Mouse (Mus musculus) limb, embryonic 10.5 days (tissue): ENCODE results near the gene Ufd1. TPM values are rescaled to one million over a fixed set of nuclear protein-coding genes. Genes with fewer than 3 reads are reported as not detected.

Source experiments
- DNase-seq: peaks from one replicate; pipeline ENCODE4 v3.0.0-alpha.2; 2017; ENCODE audit warnings: low spot score
- H3K27ac ChIP-seq: fragments of 300-500 bp; sonication (generic); 2 replicates; pipeline ENCODE4 v1.5.1; 2016; ENCODE audit warnings: mild to moderate bottlenecking
- H3K27me3 ChIP-seq: fragments of 300-500 bp; sonication (generic); 2 replicates; pipeline ENCODE4 v1.6.1; 2016; ENCODE audit warnings: low read depth, mild to moderate bottlenecking; ENCODE audit not compliant: poor library complexity, severe bottlenecking
- H3K36me3 ChIP-seq: fragments of 300-500 bp; sonication (generic); 2 replicates; pipeline ENCODE4 v1.6.1; 2016; ENCODE audit warnings: mild to moderate bottlenecking, moderate library complexity
- H3K4me1 ChIP-seq: fragments of 300-500 bp; sonication (generic); 2 replicates; pipeline ENCODE4 v1.6.1; 2016
- H3K4me3 ChIP-seq: fragments of 300-500 bp; sonication (generic); 2 replicates; pipeline ENCODE4 v1.5.1; 2016; ENCODE audit warnings: mild to moderate bottlenecking, moderate library complexity
- H3K9me3 ChIP-seq: fragments of 300-500 bp; sonication (generic); replicated peaks from 2 replicates; pipeline ENCODE4 v1.6.1; 2016; ENCODE audit warnings: mild to moderate bottlenecking
- WGBS: fragments of 180-500 bp; shearing (Covaris S2); methylation state at CpG from one replicate; pipeline ENCODE4 v1.1.7; 2016; 5-methylcytosine and 5-hydroxymethylcytosine counted together
- polyA plus RNA-seq: library from polyadenylated mRNA; unstranded; fragments of >200 nt; fragmentation: Nextera tagmentation; extraction: Ambion mirVana; gene quantifications from 2 replicates; pipeline ENCODE4 v1.2.1, GENCODE M21; 2016

Gene Ufd1
- polyA plus RNA-seq, 1 experiment from 2014 or later: 118 TPM

DNA sequence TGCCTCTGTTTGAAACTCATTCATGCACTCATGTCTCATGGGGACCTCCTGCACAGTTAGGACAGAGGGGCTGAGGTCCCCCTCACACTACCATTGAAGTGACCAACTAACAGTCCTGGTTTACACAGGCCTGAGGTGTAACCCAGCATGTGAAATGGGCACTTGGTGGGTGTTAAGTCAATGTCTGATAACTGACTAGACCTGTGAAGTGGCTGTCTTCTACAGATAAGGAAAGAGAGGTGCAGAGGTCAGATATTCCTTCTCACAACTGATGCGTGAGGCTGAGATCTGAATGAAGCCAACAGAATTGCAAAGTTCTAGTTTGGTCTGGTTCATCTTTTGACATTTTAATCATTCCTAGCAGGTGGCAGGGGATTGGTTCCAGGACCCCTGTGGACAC, 26.1 kb upstream of the Ufd1 start:
- DNase-seq: no peak
- WGBS: 90% methylated on average over 1 of the region's 1 CpGs
- peaks cover 96% of the 10 kb centered on the region for H3K36me3 ChIP-seq
- no peaks in the 10 kb centered on the region for H3K9me3 ChIP-seq
- no peak overlapping the region for H3K27ac ChIP-seq
- H3K4me1 ChIP-seq: no peaks in the 10 kb centered on the region
- H3K4me3 ChIP-seq: no peak overlapping the region
- H3K27me3 ChIP-seq: no peaks in the 10 kb centered on the region

- H3K4me1 ChIP-seq: no peaks in the 10 kb centered on the region
- H3K9me3 ChIP-seq: no peaks in the 10 kb centered on the region
- no peak overlapping the region for H3K27ac ChIP-seq
- H3K36me3 ChIP-seq: peaks cover 96% of the 10 kb centered on the region
- no peak overlapping the region for H3K4me3 ChIP-seq
- H3K27me3 ChIP-seq: no peaks in the 10 kb centered on the region
- no peak for DNase-seq
- 96% methylated on average over 10 of the region's 10 CpGs for WGBS
Observed at GRCm38 (mm10) chr16:18786652-18787051, 24.9 kb upstream of the Ufd1 start.

GRCm38 (mm10) chr16:18788627-18789406, 22.8 kb upstream of the Ufd1 start:
- no peak overlapping the region for H3K4me3 ChIP-seq
- H3K27ac ChIP-seq: no peak overlapping the region
- no peaks in the 10 kb centered on the region for H3K27me3 ChIP-seq
- no peak for DNase-seq
- H3K4me1 ChIP-seq: no peaks in the 10 kb centered on the region
- peaks cover 97% of the 10 kb centered on the region for H3K36me3 ChIP-seq
- H3K9me3 ChIP-seq: no peaks in the 10 kb centered on the region
- WGBS: 92% methylated on average over 10 of the region's 10 CpGs

GRCm38 (mm10) chr16:18795223-18795899, 16.2 kb upstream of the Ufd1 start:
- DNase-seq: no peak
- Histone ChIP-seq H3K36me3 (peaks cover 99% of the 10 kb centered on the region), H3K9me3 (no peaks in the 10 kb centered on the region), H3K4me1 (no peaks in the 10 kb centered on the region), H3K27ac (no peak overlapping the region), H3K4me3 (no peak overlapping the region), H3K27me3 (no peaks in the 10 kb centered on the region)
- 94% methylated on average over 11 of the region's 11 CpGs for WGBS

DNA sequence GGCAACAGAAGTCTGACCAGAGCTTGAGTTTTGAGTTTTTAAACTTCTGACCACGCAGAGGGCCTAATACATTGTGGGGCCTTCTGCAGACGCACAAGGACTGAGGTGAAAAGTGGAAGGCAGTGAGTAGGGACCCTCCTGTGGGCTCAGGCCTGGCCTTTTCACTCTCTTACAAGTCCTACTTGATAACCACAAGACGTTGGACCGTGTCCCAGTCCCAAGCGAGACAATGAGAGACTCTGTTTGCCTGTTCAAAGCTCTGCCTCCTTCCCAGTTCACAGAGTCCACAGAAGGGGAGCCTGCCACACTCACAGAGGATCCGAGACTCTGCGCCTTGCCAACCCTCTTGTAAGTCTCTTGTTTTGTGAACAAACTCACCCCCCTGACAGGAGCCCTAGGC, 14.9 kb upstream of the Ufd1 start:
- Histone ChIP-seq H3K27ac (no peak overlapping the region), H3K36me3 (peaks cover 99% of the 10 kb centered on the region), H3K9me3 (no peaks in the 10 kb centered on the region), H3K4me3 (no peak overlapping the region), H3K27me3 (no peaks in the 10 kb centered on the region), H3K4me1 (no peaks in the 10 kb centered on the region)
- whole genome bisulfite sequencing: 91% methylated on average over 7 of the region's 7 CpGs
- DNase-seq: no peak

- H3K27me3 ChIP-seq: no peaks in the 10 kb centered on the region
- H3K9me3 ChIP-seq: no peaks in the 10 kb centered on the region
- 87% methylated on average over 5 of the region's 5 CpGs for WGBS
- H3K27ac ChIP-seq: no peak overlapping the region
- peaks cover 93% of the 10 kb centered on the region for H3K36me3 ChIP-seq
- no peaks in the 10 kb centered on the region for H3K4me1 ChIP-seq
- no peak overlapping the region for H3K4me3 ChIP-seq
- no peak for DNase-seq
Observed at GRCm38 (mm10) chr16:18798151-18798550, 13.4 kb upstream of the Ufd1 start.

GRCm38 (mm10) chr16:18798841-18799240, 12.7 kb upstream of the Ufd1 start:
- WGBS: 89% methylated on average over 2 of the region's 2 CpGs
- Histone ChIP-seq H3K4me3 (no peak overlapping the region), H3K36me3 (peaks cover 91% of the 10 kb centered on the region), H3K27ac (no peak overlapping the region), H3K4me1 (no peaks in the 10 kb centered on the region), H3K9me3 (no peaks in the 10 kb centered on the region), H3K27me3 (no peaks in the 10 kb centered on the region)
- no peak for DNase-seq

GRCm38 (mm10) chr16:18805746-18806145, 5.8 kb upstream of the Ufd1 start:
- 96% methylated on average over 2 of the region's 2 CpGs for WGBS
- peaks cover 86% of the 10 kb centered on the region for H3K36me3 ChIP-seq
- no peak overlapping the region for H3K4me3 ChIP-seq
- H3K4me1 ChIP-seq: peaks cover 6% of the 10 kb centered on the region
- H3K27ac ChIP-seq: no peak overlapping the region
- DNase-seq: no peak
- H3K9me3 ChIP-seq: no peaks in the 10 kb centered on the region
- no peaks in the 10 kb centered on the region for H3K27me3 ChIP-seq

DNA sequence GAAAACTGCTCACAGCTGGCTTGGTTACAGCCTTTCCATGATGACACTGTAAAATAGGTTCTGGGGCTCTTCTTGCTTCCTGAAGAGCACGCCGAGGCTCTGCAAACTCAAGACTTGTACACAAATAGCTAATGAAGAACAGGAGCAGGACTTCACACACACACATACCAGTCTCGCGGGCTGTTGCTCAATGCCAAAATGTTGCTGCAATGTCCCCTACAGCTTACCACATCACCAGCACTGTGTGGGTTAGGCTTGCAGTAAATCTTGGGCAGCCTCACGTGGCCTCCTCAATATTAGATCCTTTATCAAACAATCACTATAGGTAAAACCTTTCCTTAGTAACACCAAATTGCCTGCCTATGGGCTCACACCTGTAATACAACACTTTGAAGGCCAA, 2.6 kb upstream of the Ufd1 start:
- Histone ChIP-seq H3K9me3 (no peaks in the 10 kb centered on the region), H3K4me3 (no peak overlapping the region), H3K27ac (no peak overlapping the region), H3K4me1 (peaks cover 19% of the 10 kb centered on the region), H3K27me3 (no peaks in the 10 kb centered on the region), H3K36me3 (peaks cover 63% of the 10 kb centered on the region)
- DNase-seq: no peak
- 96% methylated on average over 5 of the region's 5 CpGs for WGBS

DNA sequence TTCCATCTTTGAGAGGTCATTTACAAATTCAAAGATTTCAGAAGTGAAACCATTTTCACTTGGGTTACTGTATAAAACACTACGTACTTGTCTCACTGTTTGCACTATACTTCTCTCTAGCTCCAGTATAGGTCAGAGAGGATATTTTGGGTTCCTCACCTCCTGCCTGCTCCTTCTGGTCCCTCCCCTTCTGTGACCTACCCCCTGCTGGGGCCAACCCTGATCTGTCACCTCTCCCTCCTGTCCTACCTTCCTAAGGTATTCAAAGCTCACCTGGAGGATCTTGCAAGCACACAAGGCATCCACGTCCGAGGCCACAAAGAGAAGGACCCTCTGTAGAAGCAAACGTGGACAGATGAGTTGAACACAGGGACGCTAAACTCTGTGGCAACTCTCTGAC, 547 bp upstream of the Ufd1 start:
- Histone ChIP-seq H3K27ac (peak overlapping the region; percentile 91), H3K27me3 (no peaks in the 10 kb centered on the region), H3K36me3 (peaks cover 63% of the 10 kb centered on the region), H3K9me3 (no peaks in the 10 kb centered on the region), H3K4me3 (peak overlapping the region; percentile 89), H3K4me1 (peaks cover 19% of the 10 kb centered on the region)
- 8% methylated on average over 5 of the region's 5 CpGs for WGBS
- DNase-seq: no peak

DNA sequence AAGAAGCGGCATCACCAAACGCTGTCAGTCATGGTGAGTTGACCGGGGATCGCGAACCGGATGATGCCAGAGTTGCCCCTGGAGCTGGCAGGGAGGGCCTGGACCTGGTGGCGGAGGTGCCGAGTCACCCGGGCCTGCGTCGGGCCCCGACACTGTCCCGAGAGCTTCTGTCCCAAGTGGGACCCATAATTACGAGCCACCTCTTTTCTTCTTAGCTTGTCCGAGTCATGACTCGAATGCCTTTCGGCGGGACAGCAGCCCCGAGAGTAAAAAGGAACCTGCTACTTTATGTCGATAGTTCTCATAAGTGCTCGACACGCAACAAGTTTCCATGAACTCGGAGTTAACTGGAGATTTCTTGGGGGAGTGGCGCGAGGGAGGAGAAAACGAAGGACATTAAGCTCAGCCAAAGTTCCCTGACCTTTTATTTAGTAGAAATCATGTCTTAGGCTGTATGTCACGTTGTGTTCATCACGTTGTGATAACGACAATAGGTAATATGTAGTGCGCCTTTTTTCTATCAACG, 869 bp downstream of the Ufd1 start:
- peaks cover 63% of the 10 kb centered on the region for H3K36me3 ChIP-seq
- H3K27me3 ChIP-seq: no peaks in the 10 kb centered on the region
- WGBS: 2% methylated on average over 31 of the region's 31 CpGs
- H3K27ac ChIP-seq: peak overlapping the region; percentile 91
- DNase-seq: no peak
- H3K4me3 ChIP-seq: peak overlapping the region; percentile 89
- H3K4me1 ChIP-seq: peaks cover 19% of the 10 kb centered on the region
- no peaks in the 10 kb centered on the region for H3K9me3 ChIP-seq

DNA sequence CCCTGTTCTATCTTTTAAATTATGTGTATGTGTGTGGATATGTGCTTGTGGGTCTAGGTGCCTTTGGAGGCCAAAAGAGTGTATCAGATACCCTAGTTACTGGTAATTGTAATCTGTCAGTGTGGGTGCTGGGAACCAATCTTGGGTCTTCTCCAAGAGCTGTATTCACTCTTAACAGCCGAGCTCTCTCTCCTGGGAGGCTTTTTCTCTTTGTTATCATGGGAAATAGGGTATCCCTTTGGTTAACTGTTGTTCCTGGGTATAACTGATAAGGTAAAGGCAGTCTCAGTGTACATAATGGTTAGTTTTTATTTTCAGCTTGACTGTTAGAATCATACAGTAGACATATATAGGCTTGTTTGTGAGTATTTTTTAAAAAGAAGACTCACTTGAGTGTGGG, 10.8 kb downstream of the Ufd1 start:
- peaks cover 100% of the 10 kb centered on the region for H3K36me3 ChIP-seq
- no peaks in the 10 kb centered on the region for H3K4me1 ChIP-seq
- no peak overlapping the region for H3K27ac ChIP-seq
- no peak for DNase-seq
- H3K27me3 ChIP-seq: no peaks in the 10 kb centered on the region
- 93% methylated on average over 1 of the region's 1 CpGs for WGBS
- no peak overlapping the region for H3K4me3 ChIP-seq
- no peaks in the 10 kb centered on the region for H3K9me3 ChIP-seq

GRCm38 (mm10) chr16:18822925-18823324, 11.3 kb downstream of the Ufd1 start:
- whole genome bisulfite sequencing: 88% methylated on average over 4 of the region's 4 CpGs
- Histone ChIP-seq H3K27me3 (no peaks in the 10 kb centered on the region), H3K4me3 (no peak overlapping the region), H3K4me1 (no peaks in the 10 kb centered on the region), H3K36me3 (peaks cover 100% of the 10 kb centered on the region), H3K9me3 (no peaks in the 10 kb centered on the region), H3K27ac (no peak overlapping the region)
- DNase-seq: no peak
